Mouse (Mus musculus): ENCODE results near the gene Fanca. TPM values are rescaled to one million over a fixed set of nuclear protein-coding genes. Genes with fewer than 3 reads are reported as not detected.

The Fanca gene
- polyA plus RNA-seq, 1 experiment from 2014 or later = 5.7 TPM

Other genes with a start within 250 kb of the Fanca start
- 588 and 678 TPM in 2 replicates for gene Rpl13, start 216.2 kb downstream of the Fanca start, polyA plus RNA-seq (2015; fragmentation: Nextera tagmentation; extraction: Ambion mirVana)
- 5.9 and 8.6 TPM in 2 replicates for gene Cpne7, start 201.2 kb downstream of the Fanca start, polyA plus RNA-seq (2015; fragmentation: Nextera tagmentation; extraction: Ambion mirVana)
- 1.8 and 2.5 TPM in 2 replicates for gene Sult5a1, start 160.3 kb downstream of the Fanca start, polyA plus RNA-seq (2015; fragmentation: Nextera tagmentation; extraction: Ambion mirVana)
- 0.68 and 0.72 TPM in 2 replicates for gene Dpep1, start 132.3 kb downstream of the Fanca start, polyA plus RNA-seq (2015; fragmentation: Nextera tagmentation; extraction: Ambion mirVana)
- gene Chmp1a, start 105.8 kb downstream of the Fanca start, polyA plus RNA-seq (2015; fragmentation: Nextera tagmentation; extraction: Ambion mirVana) = 221 and 224 TPM in 2 replicates
- gene Spata33, start 105.7 kb downstream of the Fanca start, polyA plus RNA-seq (2015; fragmentation: Nextera tagmentation; extraction: Ambion mirVana) = 7.0 and 7.1 TPM in 2 replicates
- 47.2 and 53.3 TPM in 2 replicates for gene Cdk10, start 93.7 kb downstream of the Fanca start, polyA plus RNA-seq (2015; fragmentation: Nextera tagmentation; extraction: Ambion mirVana)
- 13.0 and 13.8 TPM in 2 replicates for gene Spata2l, start 82.3 kb downstream of the Fanca start, polyA plus RNA-seq (2015; fragmentation: Nextera tagmentation; extraction: Ambion mirVana)
- 22.4 and 25.2 TPM in 2 replicates for gene Zfp276, start 64.4 kb downstream of the Fanca start, polyA plus RNA-seq (2015; fragmentation: Nextera tagmentation; extraction: Ambion mirVana)
- gene Vps9d1, start 64.2 kb downstream of the Fanca start, polyA plus RNA-seq (2015; fragmentation: Nextera tagmentation; extraction: Ambion mirVana) = 61.4 and 63.2 TPM in 2 replicates
- 27.3 and 38.5 TPM in 2 replicates for gene Spire2, start 14.1 kb upstream of the Fanca start, polyA plus RNA-seq (2015; fragmentation: Nextera tagmentation; extraction: Ambion mirVana)
- gene Tcf25, start 55.2 kb upstream of the Fanca start, polyA plus RNA-seq (2015; fragmentation: Nextera tagmentation; extraction: Ambion mirVana) = 396 and 405 TPM in 2 replicates
- 0.05 and 0.10 TPM in 2 replicates for gene Mc1r, start 88.5 kb upstream of the Fanca start, polyA plus RNA-seq (2015; fragmentation: Nextera tagmentation; extraction: Ambion mirVana)
- 1,869 and 1,947 TPM in 2 replicates for gene Tubb3, start 92.8 kb upstream of the Fanca start, polyA plus RNA-seq (2015; fragmentation: Nextera tagmentation; extraction: Ambion mirVana)
- 50.5 and 53.5 TPM in 2 replicates for gene Def8, start 105.0 kb upstream of the Fanca start, polyA plus RNA-seq (2015; fragmentation: Nextera tagmentation; extraction: Ambion mirVana)
- gene Afg3l1, start 159.3 kb upstream of the Fanca start, polyA plus RNA-seq (2015; fragmentation: Nextera tagmentation; extraction: Ambion mirVana) = 48.7 and 57.4 TPM in 2 replicates
- gene Dbndd1, start 196.9 kb upstream of the Fanca start, polyA plus RNA-seq (2015; fragmentation: Nextera tagmentation; extraction: Ambion mirVana) = 85.6 and 88.2 TPM in 2 replicates
- gene Gas8, start 200.3 kb upstream of the Fanca start, polyA plus RNA-seq (2015; fragmentation: Nextera tagmentation; extraction: Ambion mirVana) = 40.9 and 44.1 TPM in 2 replicates

Data from hindbrain, embryonic 16.5 days (tissue).